Mouse (Mus musculus): ENCODE results near the gene Vmn1r39. TPM values are rescaled to one million over a fixed set of nuclear protein-coding genes. Genes with fewer than 3 reads are reported as not detected.
"Not testable (repeated sequence)": the region's sequence is repeated elsewhere in the genome, so short reads cannot be mapped to it uniquely, and the experiment has no call there.

Vmn1r39 gene
- polyA plus RNA-seq (2012; ENCODE audit: insufficient read depth, insufficient read length, low replicate concordance, missing spikeins) = not detected in 2 replicates

DNA sequence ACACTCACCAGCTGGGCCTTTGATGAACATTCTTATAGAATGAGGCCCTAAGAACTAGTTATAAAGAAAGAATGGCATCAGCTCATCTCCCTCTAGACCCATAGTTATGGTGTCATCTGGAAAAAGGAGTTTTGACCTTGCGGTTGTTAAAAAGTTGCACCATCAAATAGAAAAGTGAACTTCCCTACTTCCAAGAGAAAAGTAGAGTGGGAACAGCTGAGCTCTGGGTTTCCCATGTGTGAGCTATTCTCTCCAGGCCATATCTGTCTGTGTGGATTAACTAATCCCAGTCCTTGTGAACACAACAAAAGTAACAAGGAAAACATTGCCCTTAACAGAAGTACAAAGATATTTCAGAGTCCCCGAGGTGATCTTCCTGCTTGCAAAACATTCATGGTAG lies at the start of gene Vmn1r39:
Gene Vmn1r39 (minus strand): TSS at position 101 of the 400 bp plus-strand sequence.
- no peaks in the 10 kb centered on the region for H3K4me1 ChIP-seq (ENCODE audit: control insufficient read depth, insufficient read depth, low read length)
- no peak within 1 kb of the TSS for H3K27ac ChIP-seq (ENCODE audit: insufficient read depth, low read depth, low read length)
- no peak within 1 kb of the TSS for H3K4me3 ChIP-seq (ENCODE audit: insufficient read depth, low read depth, low read length)
- WGBS = 95% methylated on average over 2 of the region's 2 CpGs
- TF ChIP-seq CTCF (IDR thresholded peaks at IDR 0.05; ENCODE audit: insufficient read depth, low read depth, low read length) (no peak), POLR2A (IDR thresholded peaks at IDR 0.05; ENCODE audit: insufficient read depth, low read depth, low read length) (no peak)

GRCm38 (mm10) chr6:66859391-66859790 lies 49.0 kb upstream of the Vmn1r39 start:
- TF ChIP-seq POLR2A (IDR thresholded peaks at IDR 0.05; ENCODE audit: insufficient read depth, low read depth, low read length) (no peak), CTCF (IDR thresholded peaks at IDR 0.05; ENCODE audit: insufficient read depth, low read depth, low read length) (no peak)
- Histone ChIP-seq H3K4me1 (ENCODE audit: control insufficient read depth, insufficient read depth, low read length) (no peaks in the 10 kb centered on the region), H3K27ac (ENCODE audit: insufficient read depth, low read depth, low read length) (no peak overlapping the region), H3K4me3 (ENCODE audit: insufficient read depth, low read depth, low read length) (no peak overlapping the region)

GRCm38 (mm10) chr6:66858356-66858755 lies 47.9 kb upstream of the Vmn1r39 start:
- TF ChIP-seq CTCF (IDR thresholded peaks at IDR 0.05; ENCODE audit: insufficient read depth, low read depth, low read length) = no peak
- TF ChIP-seq POLR2A (IDR thresholded peaks at IDR 0.05; ENCODE audit: insufficient read depth, low read depth, low read length) = no peak
- WGBS = 91% methylated on average over 1 of the region's 1 CpGs
- Histone ChIP-seq H3K27ac (ENCODE audit: insufficient read depth, low read depth, low read length) (no peak overlapping the region), H3K4me3 (ENCODE audit: insufficient read depth, low read depth, low read length) (no peak overlapping the region), H3K4me1 (ENCODE audit: control insufficient read depth, insufficient read depth, low read length) (no peaks in the 10 kb centered on the region)

DNA sequence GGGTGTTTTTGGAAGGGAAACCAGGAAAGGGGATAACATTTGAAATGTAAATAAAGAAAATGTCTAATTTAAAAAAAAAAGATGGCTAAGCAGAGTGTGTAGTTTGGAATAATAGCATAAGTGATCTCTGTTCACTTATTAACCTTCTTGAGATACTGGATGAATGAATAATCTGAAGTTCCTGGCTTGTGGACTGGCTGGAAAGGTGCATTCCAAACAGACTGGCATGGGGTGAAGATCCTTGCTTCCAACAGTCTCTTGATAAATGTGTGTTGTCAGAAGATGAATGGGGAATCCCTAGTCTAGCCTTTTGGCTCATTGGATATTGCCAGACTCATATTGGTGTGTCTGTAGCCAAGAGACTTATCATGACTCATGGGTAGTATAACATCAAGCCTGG lies 45.8 kb upstream of the Vmn1r39 start:
- Histone ChIP-seq H3K4me3 (ENCODE audit: insufficient read depth, low read depth, low read length) (no peak overlapping the region), H3K4me1 (ENCODE audit: control insufficient read depth, insufficient read depth, low read length) (no peaks in the 10 kb centered on the region), H3K27ac (ENCODE audit: insufficient read depth, low read depth, low read length) (no peak overlapping the region)
- TF ChIP-seq CTCF (IDR thresholded peaks at IDR 0.05; ENCODE audit: insufficient read depth, low read depth, low read length) (no peak), POLR2A (IDR thresholded peaks at IDR 0.05; ENCODE audit: insufficient read depth, low read depth, low read length) (no peak)

DNA sequence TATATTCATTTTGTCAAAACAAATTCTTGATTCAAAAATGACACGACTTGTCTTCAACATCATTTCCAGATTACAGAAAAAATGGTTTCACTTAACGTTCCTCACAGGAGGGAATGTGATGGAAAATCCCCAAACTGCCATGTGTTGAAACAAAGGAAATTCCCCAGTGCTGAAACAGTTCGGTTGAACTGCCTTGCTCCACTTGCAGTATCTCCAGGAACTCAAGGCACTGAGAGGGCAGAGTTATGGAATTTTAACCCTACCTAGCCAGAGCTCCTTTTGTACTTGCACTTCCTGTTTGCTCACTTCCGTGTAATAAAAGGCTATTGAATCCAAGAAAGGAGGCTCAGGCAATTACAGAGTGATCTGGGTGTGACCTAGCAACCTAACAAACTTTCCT lies 38.5 kb upstream of the Vmn1r39 start:
- Histone ChIP-seq H3K27ac (ENCODE audit: insufficient read depth, low read depth, low read length) (no peak overlapping the region), H3K4me1 (ENCODE audit: control insufficient read depth, insufficient read depth, low read length) (no peaks in the 10 kb centered on the region), H3K4me3 (ENCODE audit: insufficient read depth, low read depth, low read length) (no peak overlapping the region)
- 48% methylated on average over 4 of the region's 4 CpGs for WGBS
- no peak for TF ChIP-seq POLR2A (IDR thresholded peaks at IDR 0.05; ENCODE audit: insufficient read depth, low read depth, low read length)
- TF ChIP-seq CTCF (IDR thresholded peaks at IDR 0.05; ENCODE audit: insufficient read depth, low read depth, low read length) = no peak

DNA sequence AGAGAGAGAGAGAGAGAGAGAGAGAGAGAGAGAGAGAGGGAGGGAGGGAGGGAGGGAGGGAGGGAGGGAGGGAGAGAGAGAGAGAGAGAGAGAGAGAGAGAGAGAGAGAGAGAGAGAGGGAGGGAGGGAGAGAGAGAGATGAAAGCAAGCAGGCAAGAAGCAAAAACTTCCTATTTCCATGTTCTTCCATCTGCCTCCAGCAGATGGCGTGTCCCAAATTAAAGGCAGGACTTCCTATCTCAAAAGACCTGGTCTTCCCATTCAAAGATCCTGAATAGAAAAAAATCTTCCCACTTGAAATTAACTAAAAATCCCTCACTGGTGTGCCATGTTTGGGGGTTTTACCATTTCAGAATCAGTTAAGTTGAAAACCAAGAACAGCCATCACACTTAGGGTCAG lies 30.2 kb upstream of the Vmn1r39 start:
- H3K4me3 ChIP-seq (ENCODE audit: insufficient read depth, low read depth, low read length); H3K4me1 ChIP-seq (ENCODE audit: control insufficient read depth, insufficient read depth, low read length); H3K27ac ChIP-seq (ENCODE audit: insufficient read depth, low read depth, low read length): not testable (repeated sequence)
- WGBS = 17% methylated on average over 1 of the region's 1 CpGs

GRCm38 (mm10) chr6:66836932-66837331 lies 26.5 kb upstream of the Vmn1r39 start:
- H3K27ac ChIP-seq (ENCODE audit: insufficient read depth, low read depth, low read length) = no peak overlapping the region
- TF ChIP-seq POLR2A (IDR thresholded peaks at IDR 0.05; ENCODE audit: insufficient read depth, low read depth, low read length) (no peak), CTCF (IDR thresholded peaks at IDR 0.05; ENCODE audit: insufficient read depth, low read depth, low read length) (no peak)

DNA sequence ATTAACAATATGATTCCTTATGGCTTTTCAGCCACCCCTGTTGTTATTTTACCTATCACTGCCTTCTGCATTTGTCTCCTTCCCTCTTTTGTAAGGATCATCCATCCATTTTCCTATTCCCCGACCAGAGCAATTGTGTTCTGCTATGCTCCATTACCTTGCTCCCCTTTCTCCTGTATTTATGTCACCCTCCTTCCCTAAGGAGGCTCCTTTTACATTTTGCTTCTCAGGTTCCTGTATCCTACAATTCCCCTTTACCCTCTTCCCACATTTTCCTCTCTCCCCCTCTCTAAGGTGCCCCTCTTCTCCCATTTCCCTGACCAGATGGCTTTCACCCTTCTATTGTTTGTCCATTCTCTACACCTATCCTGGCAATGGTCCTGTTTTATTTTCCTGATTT lies 4.1 kb downstream of the Vmn1r39 start:
- no peak overlapping the region for H3K4me3 ChIP-seq (ENCODE audit: insufficient read depth, low read depth, low read length)
- TF ChIP-seq POLR2A (IDR thresholded peaks at IDR 0.05; ENCODE audit: insufficient read depth, low read depth, low read length) (no peak), CTCF (IDR thresholded peaks at IDR 0.05; ENCODE audit: insufficient read depth, low read depth, low read length) (no peak)
- no peaks in the 10 kb centered on the region for H3K4me1 ChIP-seq (ENCODE audit: control insufficient read depth, insufficient read depth, low read length)
- no peak overlapping the region for H3K27ac ChIP-seq (ENCODE audit: insufficient read depth, low read depth, low read length)
- WGBS = 68% methylated on average over 1 of the region's 1 CpGs

More at GRCm38 (mm10) chr6:66836932-66837331, 26.5 kb upstream of the Vmn1r39 start:
- Histone ChIP-seq H3K4me1 (ENCODE audit: control insufficient read depth, insufficient read depth, low read length) (no peaks in the 10 kb centered on the region), H3K4me3 (ENCODE audit: insufficient read depth, low read depth, low read length) (no peak overlapping the region)

GRCm38 (mm10) chr6:66805713-66806112 lies 4.7 kb downstream of the Vmn1r39 start:
- WGBS = 96% methylated on average over 3 of the region's 3 CpGs
- Histone ChIP-seq H3K4me1 (ENCODE audit: control insufficient read depth, insufficient read depth, low read length) (no peaks in the 10 kb centered on the region), H3K27ac (ENCODE audit: insufficient read depth, low read depth, low read length) (no peak overlapping the region), H3K4me3 (ENCODE audit: insufficient read depth, low read depth, low read length) (no peak overlapping the region)
- no peak for TF ChIP-seq CTCF (IDR thresholded peaks at IDR 0.05; ENCODE audit: insufficient read depth, low read depth, low read length)
- no peak for TF ChIP-seq POLR2A (IDR thresholded peaks at IDR 0.05; ENCODE audit: insufficient read depth, low read depth, low read length)

DNA sequence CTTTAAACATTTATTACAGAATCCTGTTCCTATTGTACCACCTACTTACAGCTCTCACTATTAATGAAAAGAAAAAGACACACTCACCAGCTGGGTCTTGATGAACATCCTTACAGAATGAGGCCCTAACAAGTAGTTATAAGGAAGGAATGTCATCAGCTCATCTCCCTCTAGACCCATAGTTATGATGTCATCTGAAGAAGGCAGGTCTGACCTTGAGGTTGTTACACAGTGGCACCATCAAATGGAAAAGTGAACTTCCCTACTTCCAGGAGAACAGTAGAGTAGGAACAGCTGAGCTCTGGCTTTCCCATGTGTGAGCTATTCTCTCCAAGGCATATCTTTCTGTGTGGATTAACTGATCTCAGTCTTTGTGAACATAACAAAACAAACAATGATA lies 27.9 kb downstream of the Vmn1r39 start, which contains the start of gene Vmn1r38:
Gene Vmn1r38 (minus strand): TSS at position 101 of the 400 bp plus-strand sequence.
- not testable (repeated sequence) for H3K4me1 ChIP-seq (ENCODE audit: control insufficient read depth, insufficient read depth, low read length); H3K27ac ChIP-seq (ENCODE audit: insufficient read depth, low read depth, low read length); H3K4me3 ChIP-seq (ENCODE audit: insufficient read depth, low read depth, low read length)

Other genes starting within 250 kb of the Vmn1r39 start
- not detected in 2 replicates for gene Vmn1r33, start 192.3 kb downstream of the Vmn1r39 start, polyA plus RNA-seq (2012; ENCODE audit: insufficient read depth, insufficient read length, low replicate concordance, missing spikeins)
- not detected in 2 replicates for gene Vmn1r34, start 166.7 kb downstream of the Vmn1r39 start, polyA plus RNA-seq (2012; ENCODE audit: insufficient read depth, insufficient read length, low replicate concordance, missing spikeins)
- not detected in 2 replicates for gene Vmn1r35, start 124.7 kb downstream of the Vmn1r39 start, polyA plus RNA-seq (2012; ENCODE audit: insufficient read depth, insufficient read length, low replicate concordance, missing spikeins)
- not detected in 2 replicates for gene Vmn1r36, start 91.4 kb downstream of the Vmn1r39 start, polyA plus RNA-seq (2012; ENCODE audit: insufficient read depth, insufficient read length, low replicate concordance, missing spikeins)
- not detected in 2 replicates for gene Vmn1r37, start 81.2 kb downstream of the Vmn1r39 start, polyA plus RNA-seq (2012; ENCODE audit: insufficient read depth, insufficient read length, low replicate concordance, missing spikeins)
- gene Vmn1r38, start 28.0 kb downstream of the Vmn1r39 start, polyA plus RNA-seq (2012; ENCODE audit: insufficient read depth, insufficient read length, low replicate concordance, missing spikeins) = not detected in 2 replicates
- not detected in 2 replicates for gene Gng12, start 85.8 kb upstream of the Vmn1r39 start, polyA plus RNA-seq (2012; ENCODE audit: insufficient read depth, insufficient read length, low replicate concordance, missing spikeins)
- not detected in 2 replicates for gene Gadd45a, start 226.8 kb upstream of the Vmn1r39 start, polyA plus RNA-seq (2012; ENCODE audit: insufficient read depth, insufficient read length, low replicate concordance, missing spikeins)

Data from olfactory bulb, adult 2 months (tissue).